Mouse (Mus musculus) liver, postnatal 0 days (tissue): ENCODE data around the gene Clk3. TPM values are rescaled to one million over a fixed set of nuclear protein-coding genes. Genes with fewer than 3 reads are reported as not detected.

ENCODE experiments used
- ATAC-seq: fragments of 200-750 bp; cut with Nextera tagmentation; 2 replicates; pipeline ENCODE4 v1.8.0; 2017; ENCODE audit warnings: mild to moderate bottlenecking, moderate library complexity
- DNase-seq: peaks from one replicate; pipeline ENCODE4 v3.0.0-alpha.2; 2016
- H3K27ac ChIP-seq: fragments of 300-500 bp; sonication (generic); 2 replicates; pipeline ENCODE4 v1.5.1; 2014; ENCODE audit warnings: antibody characterized with exemption, moderate library complexity, mild to moderate bottlenecking, low read depth
- H3K27me3 ChIP-seq: fragments of 300-500 bp; sonication (generic); 2 replicates; pipeline ENCODE4 v1.6.1; 2014; ENCODE audit warnings: low read length, control low read depth, mixed read lengths; ENCODE audit not compliant: insufficient read depth
- H3K36me3 ChIP-seq: fragments of 300-500 bp; sonication (generic); replicated peaks from 2 replicates; pipeline ENCODE4 v1.6.1; 2014; ENCODE audit warnings: mild to moderate bottlenecking, control low read depth, low read length, moderate library complexity, mixed read lengths; ENCODE audit not compliant: insufficient read depth
- H3K4me1 ChIP-seq: fragments of 300-500 bp; sonication (generic); 2 replicates; pipeline ENCODE4 v1.6.1; 2014; ENCODE audit warnings: antibody characterized with exemption, mild to moderate bottlenecking, control low read depth; ENCODE audit not compliant: insufficient read depth
- H3K4me2 ChIP-seq: fragments of 300-500 bp; sonication (generic); 2 replicates; pipeline ENCODE4 v1.6.1; 2014; ENCODE audit warnings: low read depth, mild to moderate bottlenecking, low read length, moderate library complexity, mixed read lengths
- H3K4me3 ChIP-seq: fragments of 300-500 bp; sonication (generic); 2 replicates; pipeline ENCODE4 v1.5.1; 2014; ENCODE audit warnings: low read depth, low read length
- H3K9ac ChIP-seq: fragments of 300-500 bp; sonication (generic); replicated peaks from 2 replicates; pipeline ENCODE4 v1.6.1; 2014; ENCODE audit warnings: mild to moderate bottlenecking, moderate library complexity
- H3K9me3 ChIP-seq: fragments of 300-500 bp; sonication (generic); 2 replicates; pipeline ENCODE4 v1.6.1; 2016; ENCODE audit warnings: mild to moderate bottlenecking, control low read depth, low read length, mixed read lengths
- CTCF ChIP-seq: sonication (generic); IDR thresholded peaks from 2 replicates; pipeline ENCODE4 v1.5.1; 2016; ENCODE audit warnings: antibody characterized with exemption, low read depth
- EP300 ChIP-seq: IDR thresholded peaks from 2 replicates; pipeline ENCODE4 v1.6.1; 2016; ENCODE audit warnings: antibody characterized with exemption, low read depth, mild to moderate bottlenecking
- whole genome bisulfite sequencing: fragments of 180-500 bp; shearing (Covaris S2); extraction: QIAGEN DNeasy Blood & Tissue Kit; methylation state at CpG from one replicate; pipeline ENCODE4 v1.1.7; 2014; ENCODE audit not compliant: insufficient replicate concordance; 5-methylcytosine and 5-hydroxymethylcytosine counted together
- polyA plus RNA-seq: library from polyadenylated mRNA; unstranded; fragments of >200 nt; fragmentation: Nextera tagmentation; extraction: Ambion mirVana; gene quantifications from 2 replicates; pipeline ENCODE4 v1.2.1, GENCODE M21; 2015

Clk3 gene
- polyA plus RNA-seq, 1 experiment from 2014 or later: 40.2 TPM

- Histone ChIP-seq H3K9ac (no peak overlapping the region), H3K36me3 (peaks cover 2% of the 10 kb centered on the region; the same call in 1 of the 2 replicates), H3K9me3 (no peaks in the 10 kb centered on the region), H3K27ac (no peak overlapping the region; the same call in 1 of the 2 replicates), H3K4me1 (peaks cover 62% of the 10 kb centered on the region), H3K4me2 (no peak overlapping the region; the same call in 1 of the 2 replicates), H3K4me3 (no peak overlapping the region), H3K27me3 (no peaks in the 10 kb centered on the region)
- no peak for ATAC-seq
- no peak for DNase-seq
- TF ChIP-seq CTCF (no peak), EP300 (no peak)
- WGBS: 86% methylated on average over 4 of the region's 4 CpGs
Measured at GRCm38 (mm10) chr9:57767231-57767630, 1.6 kb upstream of the Clk3 start.

GRCm38 (mm10) chr9:57766431-57766830 lies 771 bp upstream of the Clk3 start:
- H3K9ac ChIP-seq: peak overlapping the region; percentile 98; the same call in 1 of the 2 replicates
- 61% methylated on average over 6 of the region's 6 CpGs for WGBS
- peak overlapping the region; percentile 99; the same call in 1 of the 2 replicates for H3K27ac ChIP-seq
- peak overlapping the region; percentile 89 for H3K4me3 ChIP-seq
- H3K36me3 ChIP-seq: peaks cover 10% of the 10 kb centered on the region
- peaks cover 62% of the 10 kb centered on the region for H3K4me1 ChIP-seq
- H3K9me3 ChIP-seq: no peaks in the 10 kb centered on the region
- H3K4me2 ChIP-seq: peak overlapping the region; percentile 94
- ATAC-seq (no peak), DNase-seq (no peak)
- H3K27me3 ChIP-seq: no peaks in the 10 kb centered on the region
- TF ChIP-seq CTCF: no peak
- no peak for TF ChIP-seq EP300

- Histone ChIP-seq H3K27ac (peak overlapping the region; percentile 99), H3K4me2 (peak overlapping the region; percentile 94), H3K9ac (peak overlapping the region; percentile 98), H3K4me1 (peaks cover 62% of the 10 kb centered on the region), H3K27me3 (no peaks in the 10 kb centered on the region), H3K36me3 (peaks cover 24% of the 10 kb centered on the region), H3K4me3 (peak overlapping the region; percentile 89), H3K9me3 (no peaks in the 10 kb centered on the region)
- DNase-seq (peak; percentile 96), ATAC-seq (peak; percentile 84)
- peak; percentile 4; the same call in 1 of the 2 replicates for TF ChIP-seq CTCF
- TF ChIP-seq EP300: no peak; the same call in 1 of the 2 replicates
- 4% methylated on average over 39 of the region's 45 CpGs for WGBS
Measured at GRCm38 (mm10) chr9:57764974-57765363, 691 bp downstream of the Clk3 start.

DNA sequence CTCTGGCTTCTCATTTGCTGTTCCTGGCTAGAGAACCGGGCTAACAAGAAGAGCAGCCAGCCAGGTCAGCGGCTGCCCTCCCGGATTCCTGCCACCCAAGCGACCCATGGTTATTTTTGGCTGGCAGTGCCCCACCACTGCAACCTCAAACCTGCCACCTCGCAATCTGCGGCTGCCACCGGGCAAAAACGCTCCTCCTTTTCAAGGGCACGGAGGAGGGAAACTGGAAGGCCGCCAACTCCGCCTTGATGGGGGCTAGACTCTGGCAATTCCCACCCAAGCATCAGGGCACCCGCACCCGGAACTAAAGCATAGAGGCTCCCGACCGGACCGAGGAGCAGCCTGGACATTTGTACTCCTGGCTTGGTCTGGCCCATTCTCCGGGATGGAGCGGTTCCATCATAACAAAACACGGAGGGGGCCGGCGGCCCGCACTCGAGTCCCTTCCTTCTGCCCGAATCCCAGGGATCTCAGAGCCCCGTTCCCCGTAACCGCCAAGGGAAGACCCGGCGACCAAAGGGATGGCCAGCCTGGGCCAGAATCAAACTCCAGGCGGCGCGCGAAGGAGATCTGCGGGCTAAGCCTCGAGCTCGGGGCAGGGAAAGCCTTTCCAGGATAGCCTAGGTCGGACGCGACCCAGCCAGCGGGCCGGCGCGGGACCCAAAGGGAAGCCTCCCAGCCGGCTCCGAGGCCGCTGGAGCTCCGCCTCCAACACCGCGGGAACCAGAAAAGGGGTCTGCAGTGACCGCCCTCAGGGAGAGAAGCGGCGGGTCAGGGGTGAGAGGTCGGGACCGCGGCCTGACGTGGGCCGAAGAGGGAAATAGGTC lies 1.3 kb downstream of the Clk3 start:
- peak; percentile 43 for ATAC-seq
- Histone ChIP-seq H3K27me3 (no peaks in the 10 kb centered on the region), H3K36me3 (peaks cover 30% of the 10 kb centered on the region), H3K4me1 (peaks cover 58% of the 10 kb centered on the region), H3K27ac (peak overlapping the region; percentile 99), H3K4me2 (peak overlapping the region; percentile 94), H3K9ac (peak overlapping the region; percentile 98), H3K4me3 (peak overlapping the region; percentile 89), H3K9me3 (no peaks in the 10 kb centered on the region)
- WGBS: under 1% methylated on average over 52 of the region's 57 CpGs
- peak; percentile 23 for TF ChIP-seq CTCF
- peak; percentile 10; the same call in 1 of the 2 replicates for TF ChIP-seq EP300
- peak; percentile 84 for DNase-seq

- TF ChIP-seq EP300 (no peak), CTCF (peak; percentile 85)
- H3K9me3 ChIP-seq: no peaks in the 10 kb centered on the region
- DNase-seq (peak; percentile 67), ATAC-seq (peak; percentile 17)
- H3K36me3 ChIP-seq: peaks cover 48% of the 10 kb centered on the region
- H3K9ac ChIP-seq: peak overlapping the region; percentile 98
- peak overlapping the region; percentile 99 for H3K27ac ChIP-seq
- no peaks in the 10 kb centered on the region for H3K27me3 ChIP-seq
- H3K4me3 ChIP-seq: peak overlapping the region; percentile 89
- 35% methylated on average over 6 of the region's 6 CpGs for WGBS
- peaks cover 64% of the 10 kb centered on the region for H3K4me1 ChIP-seq
- peak overlapping the region; percentile 94 for H3K4me2 ChIP-seq
Measured at GRCm38 (mm10) chr9:57762563-57762991, 3.1 kb downstream of the Clk3 start.
